Mouse (Mus musculus) retina, adult 2 months (tissue): ENCODE results near the gene Ccdc141.
"Not testable (repeated sequence)": the region's sequence is repeated elsewhere in the genome, so short reads cannot be mapped to it uniquely, and the experiment has no call there.

Source experiments
- DNase-seq: peaks from one replicate; pipeline ENCODE4 v3.0.0-alpha.2; 2012; ENCODE audit warnings: low read depth, low spot score

Gene Ccdc141

GRCm38 (mm10) chr2:77061871-77062270 lies 108.6 kb downstream of the Ccdc141 start:
- DNase-seq, result peak; percentile 41

GRCm38 (mm10) chr2:77059596-77059995 lies 110.8 kb downstream of the Ccdc141 start:
- DNase-seq, result no peak

- no peak for DNase-seq
Observed at GRCm38 (mm10) chr2:77056367-77056766, 114.1 kb downstream of the Ccdc141 start.

- no peak for DNase-seq
Observed at GRCm38 (mm10) chr2:77042912-77043311, 127.5 kb downstream of the Ccdc141 start.

- DNase-seq, result no peak
Observed at GRCm38 (mm10) chr2:77039683-77040082, 130.8 kb downstream of the Ccdc141 start.

GRCm38 (mm10) chr2:77039281-77039680 lies 131.2 kb downstream of the Ccdc141 start:
- DNase-seq, result no peak

- DNase-seq, result no peak
Observed at GRCm38 (mm10) chr2:77037211-77037610, 133.2 kb downstream of the Ccdc141 start.

GRCm38 (mm10) chr2:77034112-77034511 lies 136.3 kb downstream of the Ccdc141 start:
- DNase-seq, result no peak

GRCm38 (mm10) chr2:77033322-77034060 lies 136.9 kb downstream of the Ccdc141 start:
- DNase-seq, result no peak

GRCm38 (mm10) chr2:77020649-77021048 lies 149.8 kb downstream of the Ccdc141 start:
- DNase-seq, result no peak

- DNase-seq, result no peak
Observed at GRCm38 (mm10) chr2:77017735-77018134, 152.7 kb downstream of the Ccdc141 start.

- not testable (repeated sequence) for DNase-seq
Observed at GRCm38 (mm10) chr2:77013449-77013848, 157.0 kb downstream of the Ccdc141 start.

GRCm38 (mm10) chr2:77011981-77012380 lies 158.5 kb downstream of the Ccdc141 start:
- no peak for DNase-seq

GRCm38 (mm10) chr2:77007015-77007414 lies 163.4 kb downstream of the Ccdc141 start:
- no peak for DNase-seq

GRCm38 (mm10) chr2:77003148-77003547 lies 167.3 kb downstream of the Ccdc141 start:
- no peak for DNase-seq

GRCm38 (mm10) chr2:76998351-76998750 lies 172.1 kb downstream of the Ccdc141 start:
- DNase-seq, result no peak

GRCm38 (mm10) chr2:76992493-76993201 lies 177.8 kb downstream of the Ccdc141 start:
- DNase-seq, result no peak

GRCm38 (mm10) chr2:76987317-76987716 lies 183.1 kb downstream of the Ccdc141 start:
- no peak for DNase-seq

GRCm38 (mm10) chr2:76984384-76984783 lies 186.1 kb downstream of the Ccdc141 start:
- no peak for DNase-seq

GRCm38 (mm10) chr2:76983601-76984000 lies 186.8 kb downstream of the Ccdc141 start:
- no peak for DNase-seq

GRCm38 (mm10) chr2:76982391-76983145 lies 187.9 kb downstream of the Ccdc141 start, which contains the start of gene Ttn:
TSS of gene Ttn (minus strand) at chr2:76982547.
- DNase-seq, result no peak

- no peak for DNase-seq
Observed at GRCm38 (mm10) chr2:76981717-76982116, 188.7 kb downstream of the Ccdc141 start.
